Mouse (Mus musculus): ENCODE results near the gene Spdya.
"Not testable (repeated sequence)": the region's sequence is repeated elsewhere in the genome, so short reads cannot be mapped to it uniquely, and the experiment has no call there.

The Spdya gene

GRCm38 (mm10) chr17:71633350-71633749 lies 81.5 kb downstream of the Spdya start:
- DNase-seq (ENCODE audit: low read depth, low spot score): no peak

- DNase-seq (ENCODE audit: low read depth, low spot score): no peak
Measured at GRCm38 (mm10) chr17:71636786-71637185, 84.9 kb downstream of the Spdya start.

- DNase-seq (ENCODE audit: low read depth, low spot score): no peak
Measured at GRCm38 (mm10) chr17:71637750-71638265, 85.9 kb downstream of the Spdya start.

GRCm38 (mm10) chr17:71639056-71639455 lies 87.2 kb downstream of the Spdya start:
- not testable (repeated sequence) for DNase-seq (ENCODE audit: low read depth, low spot score)
